Mouse (Mus musculus) lung, postnatal 36 days (tissue): ENCODE data around the gene Pdzrn4.

ENCODE experiments used
- DNase-seq: peaks from one replicate; pipeline ENCODE4 v3.0.0; 2022; ENCODE audit warnings: mixed read lengths

Pdzrn4 gene

DNA sequence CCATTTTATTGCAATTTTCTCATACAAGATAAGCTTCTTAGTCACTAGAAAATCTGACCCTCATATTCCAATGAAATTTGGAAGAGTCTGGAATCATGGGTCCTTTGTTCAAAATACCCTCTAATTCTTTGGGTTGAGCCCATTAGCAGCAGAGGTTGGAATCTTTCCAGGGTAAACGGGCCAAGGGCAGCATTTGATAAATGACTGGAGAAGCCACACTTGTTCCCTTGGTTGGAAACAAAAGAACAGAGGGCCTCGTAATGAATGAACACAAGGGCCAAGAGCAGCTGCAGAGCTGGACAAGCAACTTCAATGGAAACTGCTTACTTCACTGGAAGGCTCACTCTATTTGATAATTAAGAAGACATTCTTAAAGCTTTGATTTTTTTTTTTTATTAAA lies 198.0 kb downstream of the Pdzrn4 start:
- no peak for DNase-seq

GRCm38 (mm10) chr15:92597011-92597780 lies 200.5 kb downstream of the Pdzrn4 start:
- no peak for DNase-seq

DNA sequence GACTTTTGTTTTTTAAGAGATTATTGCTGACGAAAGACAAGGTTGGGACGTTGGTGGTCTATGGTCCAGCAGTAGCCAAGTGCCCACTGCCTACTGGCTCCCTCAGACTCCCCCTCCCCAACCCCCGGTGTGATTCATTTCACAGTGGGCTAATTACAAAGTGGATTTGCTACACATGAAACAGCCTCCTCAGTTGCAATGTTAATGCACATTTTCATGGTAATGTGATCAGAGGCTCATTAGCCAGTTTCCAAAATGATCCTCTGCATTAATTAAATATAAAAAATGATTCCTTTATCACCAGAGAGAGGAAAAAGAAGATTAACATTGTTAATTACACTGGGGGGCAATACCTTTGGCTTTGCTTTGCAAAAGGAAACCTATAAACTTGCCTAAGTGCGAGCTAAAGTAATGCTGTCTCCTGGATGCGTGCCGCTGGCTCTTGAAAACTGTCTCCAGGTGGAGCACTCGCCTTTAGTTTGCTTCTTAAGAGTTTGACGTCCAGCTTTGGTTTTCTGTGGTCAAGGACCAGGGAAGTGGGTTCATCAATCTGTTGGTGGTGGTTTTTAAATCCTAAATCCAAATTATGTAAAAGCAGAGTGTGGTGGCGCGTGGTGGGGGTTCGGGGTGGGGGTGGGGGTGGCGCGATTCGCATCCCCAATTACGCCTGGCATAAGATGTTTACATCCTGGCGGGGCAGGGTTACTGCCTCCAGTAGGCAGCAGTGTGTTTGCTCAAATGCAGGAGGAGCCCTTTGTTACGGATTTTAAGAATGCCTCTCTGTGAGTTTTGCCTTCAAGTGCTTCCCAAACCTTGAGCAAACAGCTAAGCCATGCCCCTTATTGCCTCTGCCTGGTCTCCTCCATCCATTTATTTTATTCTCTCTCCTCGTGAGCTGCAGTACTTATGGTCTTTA lies 202.0 kb downstream of the Pdzrn4 start:
- DNase-seq = no peak

GRCm38 (mm10) chr15:92599381-92599780 lies 202.7 kb downstream of the Pdzrn4 start:
- DNase-seq = no peak

- no peak for DNase-seq
Measured at GRCm38 (mm10) chr15:92610866-92611265, 214.2 kb downstream of the Pdzrn4 start.

- DNase-seq = no peak
Measured at GRCm38 (mm10) chr15:92612386-92612785, 215.7 kb downstream of the Pdzrn4 start.

DNA sequence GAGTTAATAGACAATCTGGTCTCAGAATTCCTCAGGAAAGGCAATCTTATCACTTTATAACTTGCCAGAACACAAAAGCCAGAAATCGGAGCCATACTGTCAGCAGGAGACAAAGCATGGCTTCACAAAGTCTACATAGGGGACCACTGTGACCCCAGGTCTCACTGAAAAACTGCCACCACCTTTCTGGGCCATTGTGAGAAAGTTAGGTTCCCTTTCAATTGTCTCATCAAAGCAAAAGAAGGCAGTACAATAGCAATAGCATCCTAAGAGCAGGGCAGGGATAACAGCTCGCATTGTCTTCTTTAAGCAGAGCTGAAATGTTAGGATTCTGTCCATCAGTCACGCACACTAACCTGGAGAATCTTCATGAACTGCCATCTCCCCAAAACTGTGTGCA lies 216.5 kb downstream of the Pdzrn4 start:
- no peak for DNase-seq

GRCm38 (mm10) chr15:92621731-92622234 lies 225.1 kb downstream of the Pdzrn4 start:
- no peak for DNase-seq

DNA sequence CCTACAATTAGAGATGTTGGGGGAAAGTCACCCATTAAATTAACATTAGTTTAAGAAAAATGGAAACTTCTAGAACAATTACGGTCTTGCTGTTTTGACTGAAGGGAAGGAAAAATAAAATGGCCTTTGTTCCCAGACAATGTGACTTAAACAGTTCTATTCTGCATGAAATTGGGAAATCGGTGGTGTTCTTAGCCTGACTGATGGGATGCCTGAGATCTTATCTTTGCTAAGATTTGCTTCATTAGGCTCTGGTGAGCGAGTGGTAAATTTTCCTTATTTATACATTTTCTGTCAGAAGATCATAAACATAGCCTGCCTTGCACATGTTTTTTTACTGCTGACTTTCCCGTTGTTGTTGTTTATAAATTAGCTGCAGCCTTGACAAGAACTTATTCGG lies 225.6 kb downstream of the Pdzrn4 start:
- DNase-seq = no peak

GRCm38 (mm10) chr15:92629172-92629571 lies 232.5 kb downstream of the Pdzrn4 start:
- DNase-seq = no peak

DNA sequence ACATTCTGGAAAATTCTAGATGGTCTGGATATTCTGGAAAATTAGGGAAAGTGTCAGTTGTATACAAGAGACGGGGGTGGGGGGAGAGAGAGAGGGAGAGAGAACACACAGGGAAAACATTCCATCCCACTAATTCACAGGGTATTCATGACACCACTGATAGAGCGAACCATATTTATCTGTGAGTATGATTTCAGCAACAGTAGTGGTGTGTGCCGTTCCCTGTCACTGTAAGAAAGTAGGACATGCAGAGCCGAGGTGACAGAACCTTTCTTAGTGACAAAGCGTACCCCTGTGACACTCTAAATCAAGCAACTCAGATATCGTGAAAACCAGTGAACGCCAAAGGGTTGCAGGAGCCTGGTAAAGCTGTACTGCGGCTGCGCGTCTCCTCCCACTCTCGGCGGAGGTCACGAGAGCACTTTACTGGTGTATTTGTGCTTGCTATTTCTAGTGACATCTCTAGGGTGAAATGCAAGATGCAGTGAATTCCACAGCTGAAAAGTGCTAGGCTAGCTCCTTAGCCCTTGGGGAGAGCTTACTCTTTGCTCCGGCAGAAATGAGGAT lies 237.4 kb downstream of the Pdzrn4 start:
- no peak for DNase-seq

- no peak for DNase-seq
Measured at GRCm38 (mm10) chr15:92640212-92641082, 243.8 kb downstream of the Pdzrn4 start.

DNA sequence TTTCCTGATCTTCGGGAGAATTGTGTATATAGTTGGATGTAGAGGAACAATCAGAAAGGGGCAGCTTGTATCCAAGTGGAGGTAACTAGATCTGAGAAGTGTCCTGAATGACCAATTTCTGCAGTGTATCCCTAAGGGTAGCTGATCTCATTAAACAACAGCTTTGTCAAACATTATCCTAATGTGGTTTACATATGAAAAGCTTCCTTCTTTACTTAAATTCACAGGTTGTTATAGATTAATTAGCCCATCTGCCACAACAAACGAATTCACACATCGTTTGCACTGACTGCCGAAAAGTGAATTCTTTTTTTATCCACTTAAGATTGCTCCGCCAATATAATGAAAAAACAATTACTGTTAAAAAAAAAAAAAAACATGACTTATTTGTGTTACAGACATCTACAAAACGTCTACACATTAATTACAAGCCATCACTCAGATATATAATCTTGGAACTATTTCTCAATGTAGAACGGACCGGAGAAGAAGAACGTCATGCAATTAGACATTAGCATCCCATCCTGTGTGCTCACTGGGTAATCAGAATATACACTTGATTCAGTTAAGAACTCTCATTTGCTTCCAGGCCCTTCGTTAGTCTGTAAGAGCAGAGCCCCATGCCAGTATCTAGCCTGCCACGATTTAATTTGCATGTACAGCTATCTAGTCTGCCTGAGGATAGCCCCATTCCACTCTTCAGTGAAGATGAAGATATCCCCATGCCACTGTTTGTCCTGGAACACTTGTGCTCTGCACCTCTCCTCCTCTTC lies 274.8 kb downstream of the Pdzrn4 start:
- DNase-seq = no peak

DNA sequence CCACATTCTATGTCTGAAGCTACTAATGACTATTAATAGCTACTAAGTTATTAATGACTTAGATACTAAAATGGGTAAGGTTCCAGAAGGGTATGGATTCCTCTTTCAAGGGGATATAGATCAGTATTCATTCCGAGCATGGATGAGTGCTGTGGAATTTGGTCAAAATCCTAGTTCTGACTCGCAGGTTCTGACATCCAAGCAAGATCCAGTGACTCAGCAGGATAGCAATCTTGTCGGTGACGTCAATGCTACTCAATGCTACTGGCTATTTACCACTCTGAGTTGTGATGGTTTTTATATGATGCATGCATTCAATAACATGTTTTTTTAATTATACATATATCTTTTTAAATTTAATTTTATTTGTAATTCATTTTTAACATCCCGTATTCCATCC lies 279.4 kb downstream of the Pdzrn4 start:
- DNase-seq = no peak

DNA sequence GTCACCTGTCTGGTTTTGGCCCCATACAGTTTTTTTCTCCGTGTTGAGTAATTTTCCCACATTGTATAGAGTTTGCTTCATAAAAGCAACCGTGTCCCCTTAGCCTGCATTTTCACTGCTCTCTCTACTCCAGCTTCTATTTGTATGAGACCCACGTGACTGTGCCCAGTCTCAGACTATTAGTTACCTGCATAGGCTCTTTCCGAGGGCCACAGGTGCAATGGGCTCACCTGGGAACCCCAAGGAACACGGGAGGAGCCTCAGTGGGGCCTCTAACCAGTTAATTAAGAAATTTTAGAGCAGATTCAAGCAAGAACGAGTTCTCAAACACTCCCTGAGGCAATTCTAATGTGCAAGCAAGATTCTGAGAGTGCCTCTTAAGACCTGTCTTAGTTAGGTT lies 281.7 kb downstream of the Pdzrn4 start:
- no peak for DNase-seq

DNA sequence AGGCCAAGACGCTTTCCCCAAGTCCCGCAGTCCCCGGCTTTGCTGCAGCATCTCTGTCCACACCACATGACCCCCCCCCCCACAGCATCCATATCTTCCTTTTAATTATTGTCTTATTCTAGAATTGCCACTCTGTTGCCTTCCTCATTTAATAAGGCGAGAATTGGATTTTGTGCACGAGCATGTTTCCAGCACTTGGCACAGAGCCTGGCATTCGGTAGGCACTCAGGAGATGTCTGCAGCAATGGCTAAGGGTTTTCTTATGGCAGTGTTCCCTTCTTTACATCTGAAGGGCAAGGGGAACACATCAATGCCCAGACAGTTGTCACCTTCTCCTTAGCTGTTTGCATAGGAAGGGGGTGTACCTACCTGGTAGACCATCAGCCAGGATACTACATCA lies 282.9 kb downstream of the Pdzrn4 start:
- no peak for DNase-seq

- DNase-seq = no peak
Measured at GRCm38 (mm10) chr15:92696276-92696956, 299.7 kb downstream of the Pdzrn4 start.

- DNase-seq = no peak
Measured at GRCm38 (mm10) chr15:92704146-92704545, 307.5 kb downstream of the Pdzrn4 start.

- no peak for DNase-seq
Measured at GRCm38 (mm10) chr15:92738676-92739075, 342.0 kb downstream of the Pdzrn4 start.

- no peak for DNase-seq
Measured at GRCm38 (mm10) chr15:92739887-92740286, 343.2 kb downstream of the Pdzrn4 start.

GRCm38 (mm10) chr15:92743624-92744023 lies 346.9 kb downstream of the Pdzrn4 start:
- DNase-seq = no peak
